ENCODE assay signal across 14 mouse cellular contexts in the genomic region with DNA sequence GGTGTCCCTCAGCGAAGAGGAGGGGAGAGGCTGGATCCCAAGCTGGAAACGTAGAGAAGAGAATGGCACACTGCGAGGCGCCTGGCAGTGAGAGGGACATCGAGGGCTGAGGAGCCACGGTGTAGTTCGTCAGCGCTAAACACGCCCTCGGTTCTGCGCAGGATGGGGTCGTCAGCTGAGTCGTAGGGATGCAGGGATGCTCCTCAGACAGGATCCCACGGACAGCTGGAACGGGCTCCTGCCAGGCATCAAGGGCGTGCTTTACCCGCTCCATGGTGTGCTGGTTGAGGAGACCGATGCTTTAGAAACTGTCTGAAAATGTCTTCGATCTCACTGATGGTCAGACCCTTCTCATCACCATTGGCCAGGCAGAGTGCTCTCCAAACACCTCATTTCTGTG. TPM values are rescaled to one million over a fixed set of nuclear protein-coding genes. Genes with fewer than 3 reads are reported as not detected.
A peak's percentile ranks its signal among the peaks of the same experiment; 100 is the strongest.
DNase-seq lines count a peak whose midpoint lies in the region; ATAC-seq and TF ChIP-seq lines count a peak whose summit lies in the region.
"Had no signal": no experiment of that assay in that cellular context is flagged by ENCODE, and none has a peak within 500 bp of the region (broad histone marks: within the 10 kb centered on the region; RNA-seq: fewer than 3 reads in every experiment).

No protein-coding gene starts in this region.

- peak; percentile 46; the same call in 1 of the 2 replicates for ATAC-seq in forebrain, embryonic 11.5 days (replicated peaks; ENCODE audit: low FRiP score)
- ATAC-seq in G1E (ENCODE audit: extremely low read depth, insufficient number of reproducible peaks, low FRiP score, poor library complexity, severe bottlenecking) = no peak
- no peak for ATAC-seq in forebrain, embryonic 14.5 days
- peak; percentile 51 for ATAC-seq in midbrain, embryonic 11.5 days (ENCODE audit: low FRiP score)
- ATAC-seq: liver, postnatal 0 days; Patski had no signal

- DNase-seq in forebrain, embryonic 11.5 days (ENCODE audit: low spot score) = no peak
- no peak for DNase-seq in forebrain, embryonic 10.5 days (ENCODE audit: extremely low spot score, low spot score)
- no peak for DNase-seq in G1E (ENCODE audit: low spot score)
- DNase-seq in forebrain, embryonic 14.5 days (ENCODE audit: low spot score) = no peak
- DNase-seq in midbrain, embryonic 11.5 days (ENCODE audit: low spot score, missing footprints) = no peak
- DNase-seq in testis, postnatal 14 days (ENCODE audit: low spot score) = no peak
- no peak for DNase-seq in c-Kit-positive CD71-positive TER-119-positive erythroid progenitor cells, embryonic 14.5 days (ENCODE audit: low spot score)
- no peak for DNase-seq in right cerebral cortex, adult 18-20 months
- DNase-seq: adrenal gland, postnatal 36 days; kidney, adult 8-10 months; liver, postnatal 0 days; retina, postnatal 1 day had no signal

- no peaks in the 10 kb centered on the region for H3K4me1 ChIP-seq in forebrain, embryonic 11.5 days (replicated peaks; ENCODE audit: control insufficient read depth, insufficient read depth, low read length)
- H3K4me1 ChIP-seq in forebrain, embryonic 10.5 days = peaks cover 4% of the 10 kb centered on the region; the same call in 1 of the 2 replicates
- peaks cover 3% of the 10 kb centered on the region; the same call in 1 of the 2 replicates for H3K4me1 ChIP-seq in G1E (ENCODE audit: insufficient read depth, low read depth, low read length)
- H3K4me1 ChIP-seq in forebrain, embryonic 14.5 days (ENCODE audit: control insufficient read depth, insufficient read depth, low read length) = no peaks in the 10 kb centered on the region
- H3K4me1 ChIP-seq in midbrain, embryonic 11.5 days (ENCODE audit: control insufficient read depth, insufficient read depth, low read length) = no peaks in the 10 kb centered on the region

- H3K4me3 ChIP-seq in forebrain, embryonic 11.5 days (ENCODE audit: low read depth, low read length) = no peak overlapping the region
- H3K4me3 ChIP-seq in forebrain, embryonic 10.5 days = no peak overlapping the region
- H3K4me3 ChIP-seq in G1E (ENCODE audit: low read depth, low read length) = 0 out of 2 replicates have a peak overlapping the region, but pooled peaks have one; percentile 2
- no peak overlapping the region for H3K4me3 ChIP-seq in forebrain, embryonic 14.5 days (ENCODE audit: low read depth, low read length)
- H3K4me3 ChIP-seq in midbrain, embryonic 11.5 days (ENCODE audit: low read depth, low read length) = no peak overlapping the region
- H3K4me3 ChIP-seq: left cerebral cortex, adult 2 months had no signal

- TF ChIP-seq CTCF in G1E (IDR thresholded peaks at IDR 0.05; ENCODE audit: low read depth, low read length) = no peak

- H3K9me3 ChIP-seq in forebrain, embryonic 11.5 days (ENCODE audit: control insufficient read depth, low read length) = no peaks in the 10 kb centered on the region
- H3K9me3 ChIP-seq in forebrain, embryonic 10.5 days = no peaks in the 10 kb centered on the region
- H3K9me3 ChIP-seq in G1E (replicated peaks) = no peaks in the 10 kb centered on the region
- no peaks in the 10 kb centered on the region for H3K9me3 ChIP-seq in forebrain, embryonic 14.5 days (replicated peaks; ENCODE audit: control insufficient read depth, low read length)
- H3K9me3 ChIP-seq in midbrain, embryonic 11.5 days (ENCODE audit: control insufficient read depth, low read length) = no peaks in the 10 kb centered on the region

- no peak overlapping the region for H3K9ac ChIP-seq in forebrain, embryonic 11.5 days (ENCODE audit: low read length)
- no peak overlapping the region for H3K9ac ChIP-seq in forebrain, embryonic 14.5 days (ENCODE audit: low read length)
- H3K9ac ChIP-seq in midbrain, embryonic 11.5 days (ENCODE audit: low read length) = no peak overlapping the region
- H3K9ac ChIP-seq: liver, postnatal 0 days had no signal

- no peaks in the 10 kb centered on the region for H3K36me3 ChIP-seq in forebrain, embryonic 11.5 days (ENCODE audit: control insufficient read depth, insufficient read depth, low read length)
- no peaks in the 10 kb centered on the region for H3K36me3 ChIP-seq in forebrain, embryonic 10.5 days (replicated peaks)
- H3K36me3 ChIP-seq in G1E (replicated peaks) = no peaks in the 10 kb centered on the region
- H3K36me3 ChIP-seq in forebrain, embryonic 14.5 days (ENCODE audit: control insufficient read depth, insufficient read depth, low read length) = no peaks in the 10 kb centered on the region
- H3K36me3 ChIP-seq in midbrain, embryonic 11.5 days (ENCODE audit: control insufficient read depth, insufficient read depth, low read length) = no peaks in the 10 kb centered on the region

- H3K27me3 ChIP-seq in forebrain, embryonic 11.5 days (ENCODE audit: control insufficient read depth, insufficient read depth, low read length) = no peaks in the 10 kb centered on the region
- H3K27me3 ChIP-seq in forebrain, embryonic 10.5 days (ENCODE audit: poor library complexity, severe bottlenecking) = peaks cover 14% of the 10 kb centered on the region
- H3K27me3 ChIP-seq in G1E (ENCODE audit: insufficient read depth, low read length) = peaks cover 3% of the 10 kb centered on the region; the same call in 1 of the 2 replicates
- no peaks in the 10 kb centered on the region for H3K27me3 ChIP-seq in forebrain, embryonic 14.5 days (replicated peaks; ENCODE audit: control insufficient read depth, insufficient read depth, low read length)
- no peaks in the 10 kb centered on the region for H3K27me3 ChIP-seq in midbrain, embryonic 11.5 days (ENCODE audit: control insufficient read depth, insufficient read depth, low read length)

- H3K27ac ChIP-seq in forebrain, embryonic 11.5 days (ENCODE audit: low read depth, low read length) = no peak overlapping the region
- H3K27ac ChIP-seq in forebrain, embryonic 10.5 days = no peak overlapping the region
- H3K27ac ChIP-seq in forebrain, embryonic 14.5 days (ENCODE audit: low read depth, low read length) = no peak overlapping the region
- no peak overlapping the region for H3K27ac ChIP-seq in midbrain, embryonic 11.5 days (ENCODE audit: low read depth, low read length)
- H3K27ac ChIP-seq: left cerebral cortex, adult 2 months had no signal

- 44% methylated on average over 19 of the region's 19 CpGs for WGBS in forebrain, embryonic 11.5 days
- 39% methylated on average over 19 of the region's 19 CpGs for WGBS in forebrain, embryonic 10.5 days
- WGBS in forebrain, embryonic 14.5 days = 39% methylated on average over 19 of the region's 19 CpGs
- WGBS in midbrain, embryonic 11.5 days = 45% methylated on average over 19 of the region's 19 CpGs

- no peak overlapping the region for H3K4me2 ChIP-seq in forebrain, embryonic 11.5 days (ENCODE audit: low read depth, low read length, severe bottlenecking)
- H3K4me2 ChIP-seq in forebrain, embryonic 14.5 days (ENCODE audit: low read length) = peak overlapping the region; percentile 30
- peak overlapping the region; percentile 15; the same call in 1 of the 2 replicates for H3K4me2 ChIP-seq in midbrain, embryonic 11.5 days

RNA-seq across cellular contexts. Expression of a gene that starts 33.7 kb away (rescaled TPM):
- polyA plus RNA-seq in forebrain, embryonic 11.5 days (2014; fragmentation: Nextera tagmentation; extraction: Ambion mirVana) = 31.4 and 44.9 TPM in 2 replicates
- 41.1 and 41.9 TPM in 2 replicates for polyA plus RNA-seq in forebrain, embryonic 10.5 days (2016; fragmentation: Nextera tagmentation; extraction: Ambion mirVana)
- not detected in 2 replicates for total RNA-seq in G1E (2014; fragmentation: Nextera tagmentation)
- 0.06 and 0.16 TPM in 2 replicates for total RNA-seq in G1E (2017)
- polyA plus RNA-seq in G1E (2012) = not detected in 2 replicates
- polyA plus RNA-seq in forebrain, embryonic 14.5 days (2014; fragmentation: Nextera tagmentation; extraction: Ambion mirVana) = 28.6 and 30.5 TPM in 2 replicates
- polyA plus RNA-seq in midbrain, embryonic 11.5 days (2014; fragmentation: Nextera tagmentation; extraction: Ambion mirVana) = 32.8 and 39.2 TPM in 2 replicates

RNA-seq across cellular contexts. Expression of a gene that starts 43.6 kb away (rescaled TPM):
- 10.4 and 12.7 TPM in 2 replicates for polyA plus RNA-seq in forebrain, embryonic 11.5 days (2014; fragmentation: Nextera tagmentation; extraction: Ambion mirVana)
- polyA plus RNA-seq in forebrain, embryonic 10.5 days (2016; fragmentation: Nextera tagmentation; extraction: Ambion mirVana) = 20.3 and 32.1 TPM in 2 replicates
- not detected in 2 replicates for total RNA-seq in G1E (2014; fragmentation: Nextera tagmentation)
- total RNA-seq in G1E (2017) = 0.12 and 0.22 TPM in 2 replicates
- polyA plus RNA-seq in G1E (2012) = not detected in 2 replicates
- polyA plus RNA-seq in forebrain, embryonic 14.5 days (2014; fragmentation: Nextera tagmentation; extraction: Ambion mirVana) = 0.57 and 0.73 TPM in 2 replicates
- polyA plus RNA-seq in midbrain, embryonic 11.5 days (2014; fragmentation: Nextera tagmentation; extraction: Ambion mirVana) = 8.6 and 9.0 TPM in 2 replicates
- total RNA-seq: adrenal gland, postnatal 36 days had no signal
- polyA plus RNA-seq: Patski had no signal

Comparison
In these comparisons a context has a peak if more than half of its experiments do, and no peak if none do; other contexts are left out.
1. ATAC-seq: peak in forebrain, embryonic 11.5 days (single experiment) and midbrain, embryonic 11.5 days (single experiment); none in G1E (single experiment) and forebrain, embryonic 14.5 days (single experiment).
2. RNA of a gene that starts 33.7 kb away (polyA plus RNA-seq): 31.4 to 44.9 TPM in forebrain, embryonic 11.5 days, 41.1 to 41.9 TPM in forebrain, embryonic 10.5 days, 32.8 to 39.2 TPM in midbrain, embryonic 11.5 days and 28.6 to 30.5 TPM in forebrain, embryonic 14.5 days; not detected in G1E; every median in the first group is over 10 times any median in the second.